Mouse (Mus musculus) thymus, adult 2 months (tissue): ENCODE results near the gene Gm20388.

Experiments used
- CTCF ChIP-seq: fragments of 200-500 bp; IDR thresholded peaks from 2 replicates; pipeline ENCODE4 v1.5.1; 2012; ENCODE audit warnings: mild to moderate bottlenecking, control low read depth, low read length, moderate library complexity, borderline replicate concordance; ENCODE audit not compliant: control insufficient read depth, poor library complexity, insufficient read depth; ENCODE audit errors: extremely low read depth
- POLR2A ChIP-seq: fragments of 200-500 bp; IDR thresholded peaks from 2 replicates; pipeline ENCODE4 v1.6.1; 2012; ENCODE audit warnings: mild to moderate bottlenecking, low read length, control low read depth, moderate library complexity; ENCODE audit not compliant: control insufficient read depth, poor library complexity, insufficient read depth; ENCODE audit errors: extremely low read depth

GRCm38 (mm10) chr8:121161437-121161836, 1250.8 kb downstream of the Gm20388 start:
- no peak for TF ChIP-seq POLR2A
- TF ChIP-seq CTCF, result no peak
